Mouse (Mus musculus) urinary bladder, postnatal 25 days (tissue): ENCODE data around the gene Slc12a5.

ENCODE experiments used
- DNase-seq: peaks from one replicate; pipeline ENCODE4 v3.0.0; 2022; ENCODE audit warnings: low spot score

Gene Slc12a5

GRCm38 (mm10) chr2:164979749-164980148 lies 19.1 kb downstream of the Slc12a5 start:
- DNase-seq, result peak; percentile 52

- DNase-seq, result no peak
These were observed 25.4 kb downstream of the Slc12a5 start for GRCm38 (mm10) chr2:164985962-164986361.

- DNase-seq, result no peak
These were observed 25.9 kb downstream of the Slc12a5 start for GRCm38 (mm10) chr2:164986371-164987027.

GRCm38 (mm10) chr2:164988777-164989176 lies 28.2 kb downstream of the Slc12a5 start:
- no peak for DNase-seq

- DNase-seq, result no peak
These were observed 30.5 kb downstream of the Slc12a5 start for GRCm38 (mm10) chr2:164991111-164991510.

- DNase-seq, result no peak
These were observed 31.2 kb downstream of the Slc12a5 start for GRCm38 (mm10) chr2:164991808-164992207.

GRCm38 (mm10) chr2:164994156-164994555 lies 33.6 kb downstream of the Slc12a5 start:
- DNase-seq, result no peak

GRCm38 (mm10) chr2:164994659-164995428 lies 34.2 kb downstream of the Slc12a5 start:
- no peak for DNase-seq

- no peak for DNase-seq
These were observed 35.4 kb downstream of the Slc12a5 start for GRCm38 (mm10) chr2:164995976-164996375.

- no peak for DNase-seq
These were observed 36.5 kb downstream of the Slc12a5 start for GRCm38 (mm10) chr2:164996848-164997720.

GRCm38 (mm10) chr2:164997721-164998428 lies 37.3 kb downstream of the Slc12a5 start:
- peak; percentile 13 for DNase-seq

GRCm38 (mm10) chr2:165001958-165002357 lies 41.4 kb downstream of the Slc12a5 start:
- no peak for DNase-seq

- DNase-seq, result no peak
These were observed 42.5 kb downstream of the Slc12a5 start for GRCm38 (mm10) chr2:165003108-165003507.

- DNase-seq, result no peak
These were observed 43.6 kb downstream of the Slc12a5 start for GRCm38 (mm10) chr2:165004237-165004636.

GRCm38 (mm10) chr2:165006813-165007212 lies 46.2 kb downstream of the Slc12a5 start:
- DNase-seq, result no peak

GRCm38 (mm10) chr2:165007986-165008385 lies 47.4 kb downstream of the Slc12a5 start:
- DNase-seq, result no peak

GRCm38 (mm10) chr2:165009161-165009560 lies 48.6 kb downstream of the Slc12a5 start:
- DNase-seq, result no peak

- DNase-seq, result no peak
These were observed 49.0 kb downstream of the Slc12a5 start for GRCm38 (mm10) chr2:165009581-165009980.

GRCm38 (mm10) chr2:165010351-165010750 lies 49.7 kb downstream of the Slc12a5 start:
- no peak for DNase-seq

GRCm38 (mm10) chr2:165014935-165015334 lies 54.3 kb downstream of the Slc12a5 start:
- DNase-seq, result no peak

- no peak for DNase-seq
These were observed 59.9 kb downstream of the Slc12a5 start for GRCm38 (mm10) chr2:165020490-165020889.

GRCm38 (mm10) chr2:165027163-165027562 lies 66.6 kb downstream of the Slc12a5 start:
- DNase-seq, result no peak
